Mouse (Mus musculus): ENCODE results near the gene Tspan7. TPM values are rescaled to one million over a fixed set of nuclear protein-coding genes. Genes with fewer than 3 reads are reported as not detected.

Gene Tspan7
- 277 and 328 TPM in 2 replicates for polyA plus RNA-seq (2014; fragmentation: Nextera tagmentation; extraction: Ambion mirVana)

- DNase-seq (ENCODE audit: low spot score) (peak; percentile 75), ATAC-seq (peak; percentile 84)
- H3K9me3 ChIP-seq (replicated peaks; ENCODE audit: control insufficient read depth, low read length) = no peaks in the 10 kb centered on the region
- no peaks in the 10 kb centered on the region for H3K27me3 ChIP-seq (replicated peaks; ENCODE audit: control insufficient read depth, insufficient read depth, low read length)
- H3K9ac ChIP-seq (ENCODE audit: low read length) = peak within 1 kb of the TSS; percentile 68
- WGBS = 27% methylated on average over 37 of the region's 41 CpGs
- H3K4me1 ChIP-seq (ENCODE audit: control insufficient read depth, insufficient read depth, low read length) = peaks cover 3% of the 10 kb centered on the region; the same call in 1 of the 2 replicates
- H3K36me3 ChIP-seq (ENCODE audit: control insufficient read depth, insufficient read depth, low read length) = no peaks in the 10 kb centered on the region
- H3K4me3 ChIP-seq (ENCODE audit: low read depth, low read length) = peak within 1 kb of the TSS; percentile 44
- peak within 1 kb of the TSS; percentile 66 for H3K27ac ChIP-seq (ENCODE audit: low read depth, low read length)
- peak within 1 kb of the TSS; percentile 50 for H3K4me2 ChIP-seq (ENCODE audit: low read length)
These were observed at the start of gene Tspan7 for GRCm38 (mm10) chrX:10484872-10485569. Gene Tspan7, plus strand, starts transcription at chrX:10485158.

- Histone ChIP-seq H3K9ac (ENCODE audit: low read length) (no peak overlapping the region), H3K27ac (ENCODE audit: low read depth, low read length) (peak overlapping the region; percentile 27; the same call in 1 of the 2 replicates), H3K4me3 (ENCODE audit: low read depth, low read length) (no peak overlapping the region), H3K27me3 (replicated peaks; ENCODE audit: control insufficient read depth, insufficient read depth, low read length) (no peaks in the 10 kb centered on the region), H3K4me2 (ENCODE audit: low read length) (no peak overlapping the region), H3K36me3 (ENCODE audit: control insufficient read depth, insufficient read depth, low read length) (no peaks in the 10 kb centered on the region), H3K9me3 (replicated peaks; ENCODE audit: control insufficient read depth, low read length) (no peaks in the 10 kb centered on the region), H3K4me1 (ENCODE audit: control insufficient read depth, insufficient read depth, low read length) (no peaks in the 10 kb centered on the region)
- DNase-seq (ENCODE audit: low spot score) (peak; percentile 74), ATAC-seq (peak; percentile 70)
- WGBS = 67% methylated on average over 10 of the region's 10 CpGs
These were observed 35.5 kb upstream of the Tspan7 start for GRCm38 (mm10) chrX:10449323-10449980.

GRCm38 (mm10) chrX:10450143-10451060, 34.6 kb upstream of the Tspan7 start:
- peak; percentile 73 for ATAC-seq
- WGBS = 32% methylated on average over 2 of the region's 2 CpGs
- no peak overlapping the region for H3K27ac ChIP-seq (ENCODE audit: low read depth, low read length)

GRCm38 (mm10) chrX:10453798-10454197, 31.2 kb upstream of the Tspan7 start:
- peak; percentile 37 for DNase-seq (ENCODE audit: low spot score)
- 33% methylated on average over 1 of the region's 1 CpGs for WGBS

More at GRCm38 (mm10) chrX:10450143-10451060, 34.6 kb upstream of the Tspan7 start:
- DNase-seq (ENCODE audit: low spot score) = peak; percentile 64
- no peak overlapping the region for H3K4me3 ChIP-seq (ENCODE audit: low read depth, low read length)
- H3K9ac ChIP-seq (ENCODE audit: low read length) = no peak overlapping the region
- H3K4me1 ChIP-seq (ENCODE audit: control insufficient read depth, insufficient read depth, low read length) = no peaks in the 10 kb centered on the region
- no peaks in the 10 kb centered on the region for H3K9me3 ChIP-seq (replicated peaks; ENCODE audit: control insufficient read depth, low read length)
- H3K36me3 ChIP-seq (ENCODE audit: control insufficient read depth, insufficient read depth, low read length) = no peaks in the 10 kb centered on the region
- H3K4me2 ChIP-seq (ENCODE audit: low read length) = no peak overlapping the region
- no peaks in the 10 kb centered on the region for H3K27me3 ChIP-seq (replicated peaks; ENCODE audit: control insufficient read depth, insufficient read depth, low read length)

GRCm38 (mm10) chrX:10457256-10457655, 27.7 kb upstream of the Tspan7 start:
- WGBS = 72% methylated on average over 3 of the region's 3 CpGs
- no peak overlapping the region for H3K4me2 ChIP-seq (ENCODE audit: low read length)
- H3K4me3 ChIP-seq (ENCODE audit: low read depth, low read length) = no peak overlapping the region
- DNase-seq (ENCODE audit: low spot score) = no peak
- H3K36me3 ChIP-seq (ENCODE audit: control insufficient read depth, insufficient read depth, low read length) = no peaks in the 10 kb centered on the region
- no peak for ATAC-seq
- no peak overlapping the region for H3K9ac ChIP-seq (ENCODE audit: low read length)
- H3K4me1 ChIP-seq (ENCODE audit: control insufficient read depth, insufficient read depth, low read length) = no peaks in the 10 kb centered on the region
- no peak overlapping the region for H3K27ac ChIP-seq (ENCODE audit: low read depth, low read length)
- no peaks in the 10 kb centered on the region for H3K9me3 ChIP-seq (replicated peaks; ENCODE audit: control insufficient read depth, low read length)
- no peaks in the 10 kb centered on the region for H3K27me3 ChIP-seq (replicated peaks; ENCODE audit: control insufficient read depth, insufficient read depth, low read length)

More at GRCm38 (mm10) chrX:10453798-10454197, 31.2 kb upstream of the Tspan7 start:
- Histone ChIP-seq H3K27me3 (replicated peaks; ENCODE audit: control insufficient read depth, insufficient read depth, low read length) (no peaks in the 10 kb centered on the region), H3K36me3 (ENCODE audit: control insufficient read depth, insufficient read depth, low read length) (no peaks in the 10 kb centered on the region), H3K9me3 (replicated peaks; ENCODE audit: control insufficient read depth, low read length) (no peaks in the 10 kb centered on the region), H3K4me1 (ENCODE audit: control insufficient read depth, insufficient read depth, low read length) (no peaks in the 10 kb centered on the region), H3K4me2 (ENCODE audit: low read length) (no peak overlapping the region), H3K27ac (ENCODE audit: low read depth, low read length) (no peak overlapping the region), H3K4me3 (ENCODE audit: low read depth, low read length) (no peak overlapping the region), H3K9ac (ENCODE audit: low read length) (no peak overlapping the region)
- ATAC-seq = peak; percentile 18; the same call in 1 of the 2 replicates

DNA sequence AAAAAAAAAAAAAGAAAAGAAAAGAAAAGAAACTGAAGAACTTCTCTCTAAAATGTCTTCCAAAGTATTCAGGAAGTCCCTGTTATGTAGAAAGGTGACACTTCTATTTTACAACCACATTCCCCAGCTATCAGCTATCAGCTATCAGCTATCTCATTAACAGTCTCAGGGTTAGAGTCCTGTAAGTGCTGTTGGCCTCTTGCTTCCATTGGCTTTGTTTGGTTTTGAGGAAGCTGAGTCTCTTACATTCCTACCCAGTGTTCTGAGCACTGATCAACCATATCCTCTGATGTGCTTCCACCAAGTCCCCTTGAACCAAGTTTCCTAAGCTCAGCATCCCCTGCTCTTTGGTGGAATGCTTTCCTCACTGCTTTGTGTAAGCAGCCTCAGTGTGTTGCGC, 7.9 kb upstream of the Tspan7 start:
- no peak overlapping the region for H3K4me3 ChIP-seq (ENCODE audit: low read depth, low read length)
- H3K4me2 ChIP-seq (ENCODE audit: low read length) = no peak overlapping the region
- no peaks in the 10 kb centered on the region for H3K27me3 ChIP-seq (replicated peaks; ENCODE audit: control insufficient read depth, insufficient read depth, low read length)
- H3K4me1 ChIP-seq (ENCODE audit: control insufficient read depth, insufficient read depth, low read length) = no peaks in the 10 kb centered on the region
- WGBS = 93% methylated on average over 1 of the region's 1 CpGs
- H3K27ac ChIP-seq (ENCODE audit: low read depth, low read length) = no peak overlapping the region
- H3K9ac ChIP-seq (ENCODE audit: low read length) = no peak overlapping the region
- no peak for ATAC-seq
- DNase-seq (ENCODE audit: low spot score) = no peak
- no peaks in the 10 kb centered on the region for H3K36me3 ChIP-seq (ENCODE audit: control insufficient read depth, insufficient read depth, low read length)
- H3K9me3 ChIP-seq (replicated peaks; ENCODE audit: control insufficient read depth, low read length) = no peaks in the 10 kb centered on the region

DNA sequence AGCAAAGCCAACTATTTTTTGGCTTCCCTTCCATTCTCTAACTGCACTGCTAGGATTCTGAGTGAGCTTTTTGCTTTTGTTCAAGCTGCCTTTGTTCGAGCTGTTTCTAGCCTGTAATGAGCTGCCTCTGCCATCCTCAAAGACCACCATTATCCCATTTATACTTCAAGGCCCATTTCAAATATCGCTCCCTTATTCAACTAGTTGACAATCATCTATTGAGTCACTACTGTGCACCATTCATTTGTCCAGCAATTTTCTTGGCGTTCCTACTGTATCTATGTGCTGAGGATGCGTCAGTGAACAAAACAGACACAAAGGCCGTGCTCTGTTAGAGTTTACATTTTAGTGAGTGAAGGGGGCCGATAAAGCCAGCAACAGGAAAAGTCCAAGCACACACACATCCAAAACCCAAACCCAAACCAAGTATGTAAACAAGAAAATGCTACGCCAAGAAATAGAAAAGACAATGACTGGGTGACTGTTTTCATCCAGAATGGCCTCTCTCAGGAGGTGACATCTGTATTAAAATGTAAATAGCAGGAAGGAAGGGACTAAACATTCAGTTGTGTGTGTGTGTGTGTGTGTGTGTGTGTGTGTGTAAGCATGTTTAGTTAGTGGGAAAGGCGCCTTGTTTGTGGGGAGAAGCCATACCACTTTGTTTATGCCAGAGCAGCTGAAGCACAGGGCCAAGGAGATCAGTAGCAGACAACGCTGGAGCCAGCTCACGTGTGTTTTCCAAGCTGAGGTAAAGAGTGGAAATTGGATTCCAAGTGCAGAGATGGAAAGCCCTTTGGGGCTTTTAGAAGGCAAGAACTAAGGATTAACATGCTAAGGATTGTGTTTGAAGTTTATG, 5.7 kb upstream of the Tspan7 start:
- DNase-seq (ENCODE audit: low spot score) (peak; percentile 79), ATAC-seq (peak; percentile 84)
- H3K9ac ChIP-seq (ENCODE audit: low read length) = no peak overlapping the region
- H3K4me2 ChIP-seq (ENCODE audit: low read length) = no peak overlapping the region
- 49% methylated on average over 10 of the region's 10 CpGs for WGBS
- H3K4me3 ChIP-seq (ENCODE audit: low read depth, low read length) = no peak overlapping the region
- H3K9me3 ChIP-seq (replicated peaks; ENCODE audit: control insufficient read depth, low read length) = no peaks in the 10 kb centered on the region
- H3K4me1 ChIP-seq (ENCODE audit: control insufficient read depth, insufficient read depth, low read length) = no peaks in the 10 kb centered on the region
- no peaks in the 10 kb centered on the region for H3K27me3 ChIP-seq (replicated peaks; ENCODE audit: control insufficient read depth, insufficient read depth, low read length)
- peak overlapping the region; percentile 56 for H3K27ac ChIP-seq (ENCODE audit: low read depth, low read length)
- H3K36me3 ChIP-seq (ENCODE audit: control insufficient read depth, insufficient read depth, low read length) = no peaks in the 10 kb centered on the region

DNA sequence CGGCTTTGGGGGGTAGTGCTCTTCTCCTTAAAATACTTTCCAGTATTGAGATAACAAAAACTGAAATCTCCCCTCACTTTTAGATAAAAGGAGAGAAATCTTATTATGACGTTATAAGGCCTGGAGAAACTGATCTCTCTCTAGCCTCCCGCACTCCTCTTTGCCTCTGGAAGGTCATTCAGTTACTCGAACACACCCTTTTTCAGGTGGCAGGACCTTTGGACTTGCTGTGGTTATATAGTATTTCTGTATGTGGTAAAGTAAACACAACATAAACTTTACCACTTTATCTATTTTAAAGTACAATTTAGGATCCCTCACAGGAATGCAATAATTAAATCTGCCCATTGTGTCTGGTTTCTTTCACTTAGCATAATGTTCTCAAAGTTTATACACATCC, 5.0 kb upstream of the Tspan7 start:
- Histone ChIP-seq H3K36me3 (ENCODE audit: control insufficient read depth, insufficient read depth, low read length) (no peaks in the 10 kb centered on the region), H3K4me1 (ENCODE audit: control insufficient read depth, insufficient read depth, low read length) (no peaks in the 10 kb centered on the region), H3K9me3 (replicated peaks; ENCODE audit: control insufficient read depth, low read length) (no peaks in the 10 kb centered on the region), H3K9ac (ENCODE audit: low read length) (no peak overlapping the region), H3K27me3 (replicated peaks; ENCODE audit: control insufficient read depth, insufficient read depth, low read length) (no peaks in the 10 kb centered on the region), H3K4me2 (ENCODE audit: low read length) (no peak overlapping the region), H3K4me3 (ENCODE audit: low read depth, low read length) (no peak overlapping the region), H3K27ac (ENCODE audit: low read depth, low read length) (peak overlapping the region; percentile 56; the same call in 1 of the 2 replicates)
- no peak for DNase-seq (ENCODE audit: low spot score)
- ATAC-seq = no peak
- 91% methylated on average over 4 of the region's 4 CpGs for WGBS

Measured in forebrain, embryonic 14.5 days (tissue).